Mouse (Mus musculus) liver, adult 2 months (tissue): ENCODE measurements at regions not wholly inside any gene's neighbourhood (a gene's known extent, or its start where the extent isn't known, plus 50 kb on each side); places are given as distances from the start of the nearest gene placed in this dataset.

Experiments used
- CTCF ChIP-seq: fragments of 200-500 bp; IDR thresholded peaks from 2 replicates; pipeline ENCODE4 v1.5.1; 2011; ENCODE audit warnings: low read depth, low read length, control low read depth
- POLR2A ChIP-seq: fragments of 200-500 bp; IDR thresholded peaks from 2 replicates; pipeline ENCODE4 v1.6.1; 2011; ENCODE audit warnings: low read length, control low read depth; ENCODE audit not compliant: insufficient read depth; ENCODE audit errors: extremely low read depth

DNA sequence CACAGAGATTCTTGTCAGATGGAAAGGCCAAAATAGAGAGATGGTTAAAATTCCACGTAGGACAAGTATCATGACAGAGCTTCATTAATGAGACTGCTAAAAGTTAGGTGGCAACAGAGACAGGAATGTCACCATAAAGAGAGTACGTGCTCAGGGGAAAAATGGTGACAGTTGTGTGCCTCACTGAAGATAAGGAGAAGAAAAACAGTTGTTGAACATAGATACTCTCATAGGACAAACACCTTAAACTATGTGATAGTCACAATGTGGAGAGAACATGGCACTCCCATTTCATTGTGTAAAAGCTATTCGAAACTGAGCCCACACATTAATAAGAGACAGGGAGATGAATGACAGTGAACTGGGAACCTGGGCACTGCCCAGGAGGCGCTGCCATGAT, 66.1 kb upstream of the Eed start:
- TF ChIP-seq CTCF (no peak), POLR2A (no peak)
